28 mouse cellular contexts compared by ENCODE assay signal in the genomic region with DNA sequence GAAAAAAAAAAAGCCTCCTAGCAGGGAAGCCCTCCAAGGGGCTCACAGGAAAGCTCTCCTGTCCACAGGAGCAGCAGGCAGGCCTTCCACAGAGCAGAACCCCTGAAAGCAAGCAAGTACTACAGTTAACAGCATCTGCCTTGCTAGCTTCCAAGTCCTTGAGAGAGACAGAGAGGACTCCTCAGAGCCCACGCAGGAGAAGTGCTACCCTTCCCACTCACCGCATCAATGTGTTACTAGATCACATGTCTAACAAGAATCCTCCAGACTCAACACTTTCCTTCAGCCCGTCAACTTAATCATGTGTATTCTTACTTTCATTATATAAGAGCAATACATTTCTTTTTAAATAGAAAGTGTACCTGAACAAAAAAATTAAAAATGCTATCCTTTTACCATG.
A peak's percentile ranks its signal among the peaks of the same experiment; 100 is the strongest.
DNase-seq lines count a peak whose midpoint lies in the region; ATAC-seq lines count a peak whose summit lies in the region.
"Had no signal": no experiment of that assay in that cellular context is flagged by ENCODE, and none has a peak within 500 bp of the region (broad histone marks: within the 10 kb centered on the region; RNA-seq: fewer than 3 reads in every experiment).

No protein-coding gene starts in this region.

- no peaks in the 10 kb centered on the region for H3K27me3 ChIP-seq in heart, embryonic 12.5 days (replicated peaks)
- H3K27me3 ChIP-seq in hindbrain, embryonic 10.5 days (ENCODE audit: insufficient read depth, poor library complexity, severe bottlenecking), result no peaks in the 10 kb centered on the region
- H3K27me3 ChIP-seq: embryonic facial prominence, embryonic 13.5 days; forebrain, embryonic 12.5 days; heart, embryonic 15.5 days; neural tube, embryonic 15.5 days; stomach, embryonic 15.5 days had no signal

- H3K4me2 ChIP-seq in heart, embryonic 12.5 days, result no peak overlapping the region
- H3K4me2 ChIP-seq: embryonic facial prominence, embryonic 13.5 days; forebrain, embryonic 12.5 days; heart, embryonic 15.5 days; neural tube, embryonic 15.5 days; stomach, embryonic 15.5 days had no signal

- H3K9ac ChIP-seq in heart, embryonic 12.5 days, result no peak overlapping the region
- H3K9ac ChIP-seq: embryonic facial prominence, embryonic 13.5 days; forebrain, embryonic 12.5 days; heart, embryonic 15.5 days; neural tube, embryonic 15.5 days; stomach, embryonic 15.5 days had no signal

- 75% methylated on average over 3 of the region's 3 CpGs for WGBS in heart, embryonic 12.5 days
- 84% methylated on average over 3 of the region's 3 CpGs for WGBS in hindbrain, embryonic 10.5 days

- no peak overlapping the region for H3K27ac ChIP-seq in heart, embryonic 12.5 days (ENCODE audit: poor library complexity, severe bottlenecking)
- H3K27ac ChIP-seq in hindbrain, embryonic 10.5 days, result no peak overlapping the region
- H3K27ac ChIP-seq: embryonic facial prominence, embryonic 13.5 days; forebrain, embryonic 12.5 days; layer of hippocampus, adult 2 months; midbrain, embryonic 10.5 days; neural tube, embryonic 15.5 days had no signal

- H3K36me3 ChIP-seq in heart, embryonic 12.5 days, result no peaks in the 10 kb centered on the region
- no peaks in the 10 kb centered on the region for H3K36me3 ChIP-seq in hindbrain, embryonic 10.5 days
- H3K36me3 ChIP-seq: embryonic facial prominence, embryonic 13.5 days; forebrain, embryonic 12.5 days; heart, embryonic 15.5 days; midbrain, embryonic 10.5 days; neural tube, embryonic 15.5 days; stomach, embryonic 15.5 days had no signal

- peak; percentile 55 to 74 for DNase-seq in frontal cortex, adult 2 months (ENCODE audit: extremely low spot score in 1 of 2, low spot score in 1 of 2)
- no peak for DNase-seq in frontal cortex, postnatal 10 days (ENCODE audit: low spot score in 2 of 2)
- peak; percentile 58 for DNase-seq in right cerebral cortex, adult 18-20 months
- no peak for DNase-seq in right cerebral cortex, postnatal 14 days
- peak; percentile 84 for DNase-seq in brain, adult 2 months (ENCODE audit: low read depth, low spot score)
- peak; percentile 30 for DNase-seq in thymus, postnatal 14 days
- DNase-seq in hindbrain, embryonic 10.5 days (ENCODE audit: low spot score), result no peak
- DNase-seq: adrenal gland, postnatal 14 days; cerebellum, adult 8-10 months; cerebellum, postnatal 36 days; embryo, embryonic 11 days; gastrocnemius, postnatal 36 days; heart, postnatal 36 days; kidney, adult 9 months; kidney, postnatal 25 days; lung, postnatal 4 days had no signal

- 0 out of 2 replicates have a peak, but pooled peaks cover 3% of the 10 kb centered on the region for H3K9me3 ChIP-seq in heart, embryonic 12.5 days (replicated peaks)
- H3K9me3 ChIP-seq in hindbrain, embryonic 10.5 days, result peaks cover 8% of the 10 kb centered on the region; the same call in 1 of the 2 replicates
- H3K9me3 ChIP-seq: embryonic facial prominence, embryonic 13.5 days; forebrain, embryonic 12.5 days; heart, embryonic 15.5 days; neural tube, embryonic 15.5 days; stomach, embryonic 15.5 days had no signal

- H3K4me1 ChIP-seq in heart, embryonic 12.5 days (replicated peaks), result peaks cover 8% of the 10 kb centered on the region; the same call in 1 of the 2 replicates
- no peaks in the 10 kb centered on the region for H3K4me1 ChIP-seq in hindbrain, embryonic 10.5 days (replicated peaks)
- H3K4me1 ChIP-seq: embryonic facial prominence, embryonic 13.5 days; forebrain, embryonic 12.5 days had no signal

- no peak overlapping the region for H3K4me3 ChIP-seq in heart, embryonic 12.5 days
- no peak overlapping the region for H3K4me3 ChIP-seq in hindbrain, embryonic 10.5 days
- H3K4me3 ChIP-seq: embryonic facial prominence, embryonic 13.5 days; erythroblast, embryonic 14.5 days; forebrain, embryonic 12.5 days; heart, embryonic 15.5 days; layer of hippocampus, adult 2 months; midbrain, embryonic 10.5 days; neural tube, embryonic 15.5 days; stomach, embryonic 15.5 days had no signal

- ATAC-seq in heart, embryonic 12.5 days (ENCODE audit: insufficient number of reproducible peaks, low FRiP score), result no peak
- ATAC-seq: hindbrain, embryonic 16.5 days; intestine, embryonic 16.5 days; midbrain, embryonic 16.5 days had no signal

Comparison
In these comparisons a context has a peak if more than half of its experiments do, and no peak if none do; other contexts are left out.
1. DNase-seq: peak in frontal cortex, adult 2 months (2 of 2), right cerebral cortex, adult 18-20 months (single experiment), brain, adult 2 months (single experiment) and thymus, postnatal 14 days (single experiment); none in frontal cortex, postnatal 10 days (0 of 2), right cerebral cortex, postnatal 14 days (single experiment) and hindbrain, embryonic 10.5 days (single experiment).